Mouse (Mus musculus): ENCODE results near the gene Cdc37. TPM values are rescaled to one million over a fixed set of nuclear protein-coding genes. Genes with fewer than 3 reads are reported as not detected.

Gene Cdc37
- polyA plus RNA-seq, 1 experiment from 2014 or later: 232 TPM

- H3K9me3 ChIP-seq (replicated peaks): no peaks in the 10 kb centered on the region
- no peak overlapping the region; the same call in 1 of the 2 replicates for H3K27ac ChIP-seq (ENCODE audit: poor library complexity, severe bottlenecking)
- H3K4me1 ChIP-seq (replicated peaks): peaks cover 27% of the 10 kb centered on the region
- no peak overlapping the region for H3K9ac ChIP-seq
- no peak overlapping the region for H3K4me2 ChIP-seq
- H3K27me3 ChIP-seq (replicated peaks): no peaks in the 10 kb centered on the region
- H3K36me3 ChIP-seq: peaks cover 32% of the 10 kb centered on the region
- H3K4me3 ChIP-seq: no peak overlapping the region
- WGBS: 71% methylated on average over 4 of the region's 4 CpGs
- ATAC-seq (ENCODE audit: insufficient number of reproducible peaks, low FRiP score): no peak
These were observed 14.4 kb downstream of the Cdc37 start for GRCm38 (mm10) chr9:21135329-21135890.

- Histone ChIP-seq H3K9me3 (replicated peaks) (no peaks in the 10 kb centered on the region), H3K36me3 (peaks cover 26% of the 10 kb centered on the region), H3K27ac (ENCODE audit: poor library complexity, severe bottlenecking) (no peak overlapping the region), H3K9ac (no peak overlapping the region), H3K4me2 (no peak overlapping the region), H3K4me3 (no peak overlapping the region), H3K4me1 (replicated peaks) (peaks cover 31% of the 10 kb centered on the region), H3K27me3 (replicated peaks) (no peaks in the 10 kb centered on the region)
- WGBS: 65% methylated on average over 9 of the region's 9 CpGs
- ATAC-seq (ENCODE audit: insufficient number of reproducible peaks, low FRiP score): no peak
These were observed 15.0 kb downstream of the Cdc37 start for GRCm38 (mm10) chr9:21134595-21135328.

GRCm38 (mm10) chr9:21133064-21133707, 16.6 kb downstream of the Cdc37 start:
- no peak for ATAC-seq (ENCODE audit: insufficient number of reproducible peaks, low FRiP score)
- Histone ChIP-seq H3K4me2 (no peak overlapping the region), H3K4me1 (replicated peaks) (peaks cover 31% of the 10 kb centered on the region), H3K9ac (no peak overlapping the region), H3K27me3 (replicated peaks) (no peaks in the 10 kb centered on the region), H3K9me3 (replicated peaks) (no peaks in the 10 kb centered on the region), H3K4me3 (no peak overlapping the region), H3K36me3 (peaks cover 12% of the 10 kb centered on the region), H3K27ac (ENCODE audit: poor library complexity, severe bottlenecking) (no peak overlapping the region)
- 67% methylated on average over 9 of the region's 9 CpGs for WGBS

GRCm38 (mm10) chr9:21132102-21132775, 17.5 kb downstream of the Cdc37 start:
- H3K4me2 ChIP-seq: no peak overlapping the region
- no peak overlapping the region for H3K27ac ChIP-seq (ENCODE audit: poor library complexity, severe bottlenecking)
- WGBS: 79% methylated on average over 12 of the region's 12 CpGs
- H3K4me3 ChIP-seq: no peak overlapping the region
- H3K27me3 ChIP-seq (replicated peaks): no peaks in the 10 kb centered on the region
- no peak overlapping the region for H3K9ac ChIP-seq
- peaks cover 8% of the 10 kb centered on the region; the same call in 1 of the 2 replicates for H3K36me3 ChIP-seq
- no peaks in the 10 kb centered on the region for H3K9me3 ChIP-seq (replicated peaks)
- no peak for ATAC-seq (ENCODE audit: insufficient number of reproducible peaks, low FRiP score)
- peaks cover 31% of the 10 kb centered on the region for H3K4me1 ChIP-seq (replicated peaks)

- 5% methylated on average over 37 of the region's 37 CpGs for WGBS
- Histone ChIP-seq H3K36me3 (peaks cover 14% of the 10 kb centered on the region), H3K27ac (ENCODE audit: poor library complexity, severe bottlenecking) (peak within 1 kb of the TSS; percentile 20; the same call in 1 of the 2 replicates), H3K4me2 (peak within 1 kb of the TSS; percentile 75), H3K27me3 (replicated peaks) (no peaks in the 10 kb centered on the region), H3K9ac (peak within 1 kb of the TSS; percentile 76), H3K4me3 (peak within 1 kb of the TSS; percentile 61), H3K4me1 (replicated peaks) (peaks cover 36% of the 10 kb centered on the region), H3K9me3 (replicated peaks) (no peaks in the 10 kb centered on the region)
- peak; percentile 92 for ATAC-seq (ENCODE audit: insufficient number of reproducible peaks, low FRiP score)
These were observed 18.5 kb downstream of the Cdc37 start, which contains the start of gene Tyk2 for GRCm38 (mm10) chr9:21131059-21131956. Tyk2 (minus strand) TSS chr9:21131243.

GRCm38 (mm10) chr9:21126259-21126627, 23.5 kb downstream of the Cdc37 start:
- Histone ChIP-seq H3K4me2 (0 out of 2 replicates have a peak overlapping the region, but pooled peaks have one; percentile 5), H3K4me1 (replicated peaks) (peaks cover 30% of the 10 kb centered on the region), H3K27me3 (replicated peaks) (no peaks in the 10 kb centered on the region; the same call in 1 of the 2 replicates), H3K36me3 (peaks cover 46% of the 10 kb centered on the region), H3K9ac (no peak overlapping the region), H3K27ac (ENCODE audit: poor library complexity, severe bottlenecking) (peak overlapping the region; percentile 85), H3K4me3 (no peak overlapping the region), H3K9me3 (replicated peaks) (no peaks in the 10 kb centered on the region)
- 20% methylated on average over 2 of the region's 2 CpGs for WGBS
- peak; percentile 54 for ATAC-seq (ENCODE audit: insufficient number of reproducible peaks, low FRiP score)

GRCm38 (mm10) chr9:21125502-21126258, 24.1 kb downstream of the Cdc37 start:
- Histone ChIP-seq H3K27ac (ENCODE audit: poor library complexity, severe bottlenecking) (peak overlapping the region; percentile 85), H3K9ac (0 out of 2 replicates have a peak overlapping the region, but pooled peaks have one; percentile 20), H3K36me3 (peaks cover 51% of the 10 kb centered on the region), H3K4me2 (no peak overlapping the region), H3K4me3 (no peak overlapping the region), H3K9me3 (replicated peaks) (no peaks in the 10 kb centered on the region), H3K4me1 (replicated peaks) (peaks cover 30% of the 10 kb centered on the region), H3K27me3 (replicated peaks) (no peaks in the 10 kb centered on the region; the same call in 1 of the 2 replicates)
- WGBS: 74% methylated on average over 9 of the region's 9 CpGs
- ATAC-seq (ENCODE audit: insufficient number of reproducible peaks, low FRiP score): no peak

- WGBS: 82% methylated on average over 5 of the region's 5 CpGs
- no peak for ATAC-seq (ENCODE audit: insufficient number of reproducible peaks, low FRiP score)
- H3K9me3 ChIP-seq (replicated peaks): no peaks in the 10 kb centered on the region
- no peak overlapping the region for H3K4me2 ChIP-seq
- no peak overlapping the region for H3K4me3 ChIP-seq
- no peak overlapping the region for H3K9ac ChIP-seq
- no peaks in the 10 kb centered on the region; the same call in 1 of the 2 replicates for H3K27me3 ChIP-seq (replicated peaks)
- H3K27ac ChIP-seq (ENCODE audit: poor library complexity, severe bottlenecking): no peak overlapping the region
- H3K36me3 ChIP-seq: peaks cover 60% of the 10 kb centered on the region
- H3K4me1 ChIP-seq (replicated peaks): peaks cover 24% of the 10 kb centered on the region
These were observed 24.9 kb downstream of the Cdc37 start for GRCm38 (mm10) chr9:21124837-21125236.

GRCm38 (mm10) chr9:21121483-21121882, 28.3 kb downstream of the Cdc37 start:
- Histone ChIP-seq H3K27me3 (replicated peaks) (no peaks in the 10 kb centered on the region; the same call in 1 of the 2 replicates), H3K36me3 (peaks cover 58% of the 10 kb centered on the region), H3K4me3 (no peak overlapping the region), H3K4me1 (replicated peaks) (peaks cover 17% of the 10 kb centered on the region), H3K27ac (ENCODE audit: poor library complexity, severe bottlenecking) (no peak overlapping the region), H3K4me2 (no peak overlapping the region), H3K9me3 (replicated peaks) (no peaks in the 10 kb centered on the region), H3K9ac (no peak overlapping the region)
- WGBS: 84% methylated on average over 16 of the region's 16 CpGs
- no peak for ATAC-seq (ENCODE audit: insufficient number of reproducible peaks, low FRiP score)

- ATAC-seq (ENCODE audit: insufficient number of reproducible peaks, low FRiP score): no peak
- no peaks in the 10 kb centered on the region for H3K9me3 ChIP-seq (replicated peaks)
- WGBS: 74% methylated on average over 6 of the region's 6 CpGs
These were observed 32.7 kb downstream of the Cdc37 start for GRCm38 (mm10) chr9:21117073-21117472.

More at GRCm38 (mm10) chr9:21117073-21117472, 32.7 kb downstream of the Cdc37 start:
- Histone ChIP-seq H3K4me1 (replicated peaks) (no peaks in the 10 kb centered on the region), H3K9ac (no peak overlapping the region), H3K27me3 (replicated peaks) (no peaks in the 10 kb centered on the region), H3K4me2 (no peak overlapping the region), H3K36me3 (peaks cover 37% of the 10 kb centered on the region), H3K4me3 (no peak overlapping the region), H3K27ac (ENCODE audit: poor library complexity, severe bottlenecking) (no peak overlapping the region)

Data from heart, embryonic 12.5 days (tissue).